Mouse (Mus musculus) lung, adult 18-20 months (tissue): ENCODE results near the gene Larp6.

ENCODE experiments used
- DNase-seq, 2 experiments: peaks; one replicate each; pipeline ENCODE4 v3.0.0; 2022; ENCODE audit warnings: mixed read lengths in 2 of 2

Larp6 gene

GRCm38 (mm10) chr9:60768393-60768792 is 55.6 kb downstream of the Larp6 start:
- no peak for DNase-seq

GRCm38 (mm10) chr9:60769711-60770111 is 56.9 kb downstream of the Larp6 start:
- no peak for DNase-seq

- no peak for DNase-seq
These were observed 60.9 kb downstream of the Larp6 start for GRCm38 (mm10) chr9:60773713-60774112.

DNA sequence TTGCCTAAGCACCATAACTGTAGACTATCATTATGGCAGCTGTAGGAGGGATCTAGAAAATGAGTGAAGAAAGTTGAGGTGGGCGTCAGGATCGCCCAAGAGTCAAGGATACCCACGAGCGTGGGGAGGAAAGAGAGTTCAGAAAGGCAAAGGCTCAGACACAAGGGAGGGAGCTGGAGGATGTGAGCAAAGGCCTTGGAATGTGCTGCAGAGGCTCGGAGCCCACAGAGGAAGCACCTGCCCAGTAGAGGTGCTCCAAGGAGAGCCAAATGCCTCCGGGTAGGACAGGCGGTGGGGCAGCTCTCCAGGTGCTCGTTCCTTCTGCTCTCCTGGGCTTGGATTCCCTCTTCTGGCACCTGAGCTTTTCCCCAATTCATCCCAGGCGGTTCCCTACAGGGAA is 64.1 kb downstream of the Larp6 start:
- DNase-seq: no peak

DNA sequence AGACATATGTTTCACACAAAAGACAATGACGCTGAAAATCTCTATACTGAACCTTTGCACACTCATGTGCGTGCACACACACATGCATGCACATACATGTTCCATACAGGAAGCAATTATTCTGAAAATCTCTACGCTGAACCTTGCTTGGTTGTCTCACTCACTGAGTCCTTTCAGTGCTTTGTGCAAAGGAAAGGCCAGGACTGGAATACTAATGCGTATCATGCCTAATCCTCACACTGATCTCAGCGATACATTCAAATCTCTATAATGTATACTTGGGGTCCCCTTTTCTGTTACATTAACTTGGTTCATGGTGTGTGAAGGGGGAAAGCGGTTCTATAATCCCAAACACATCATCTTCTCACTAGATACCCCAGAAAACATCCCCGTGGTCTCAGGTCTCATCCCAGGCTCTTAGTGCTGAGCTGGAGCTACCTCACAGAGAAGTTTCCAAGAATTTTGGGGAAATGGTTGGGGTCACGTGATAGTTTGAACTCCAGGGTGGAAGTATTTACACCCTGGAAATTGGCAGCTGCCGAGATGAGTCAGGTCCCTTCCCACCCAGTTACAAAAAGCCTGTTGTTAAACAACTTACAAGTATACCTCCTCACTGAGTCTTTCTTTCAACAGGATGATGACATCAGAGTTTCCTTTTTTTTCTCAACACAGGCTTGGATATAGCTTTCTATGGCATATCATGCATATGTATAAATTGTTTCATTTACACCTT is 69.4 kb downstream of the Larp6 start:
- DNase-seq: no peak

DNA sequence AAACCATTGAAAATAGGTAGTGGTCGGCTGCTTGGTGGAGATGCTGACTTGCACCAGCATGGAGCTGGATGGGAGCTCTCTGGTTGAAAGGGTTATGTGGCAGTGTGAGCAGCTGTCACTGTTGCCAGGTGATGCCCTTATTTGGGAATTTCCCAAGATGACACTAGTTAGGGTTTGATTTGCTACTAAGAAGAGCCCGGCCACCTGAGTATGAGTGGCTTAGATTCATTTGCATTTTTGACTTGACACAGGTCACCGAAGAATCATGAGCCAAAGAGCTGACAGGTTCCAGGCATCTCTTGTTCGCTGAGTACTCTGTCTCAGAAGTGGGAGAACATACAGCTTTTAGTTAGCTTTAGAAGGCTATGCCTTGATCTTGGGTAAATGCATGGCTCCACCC is 72.3 kb downstream of the Larp6 start:
- no peak for DNase-seq

DNA sequence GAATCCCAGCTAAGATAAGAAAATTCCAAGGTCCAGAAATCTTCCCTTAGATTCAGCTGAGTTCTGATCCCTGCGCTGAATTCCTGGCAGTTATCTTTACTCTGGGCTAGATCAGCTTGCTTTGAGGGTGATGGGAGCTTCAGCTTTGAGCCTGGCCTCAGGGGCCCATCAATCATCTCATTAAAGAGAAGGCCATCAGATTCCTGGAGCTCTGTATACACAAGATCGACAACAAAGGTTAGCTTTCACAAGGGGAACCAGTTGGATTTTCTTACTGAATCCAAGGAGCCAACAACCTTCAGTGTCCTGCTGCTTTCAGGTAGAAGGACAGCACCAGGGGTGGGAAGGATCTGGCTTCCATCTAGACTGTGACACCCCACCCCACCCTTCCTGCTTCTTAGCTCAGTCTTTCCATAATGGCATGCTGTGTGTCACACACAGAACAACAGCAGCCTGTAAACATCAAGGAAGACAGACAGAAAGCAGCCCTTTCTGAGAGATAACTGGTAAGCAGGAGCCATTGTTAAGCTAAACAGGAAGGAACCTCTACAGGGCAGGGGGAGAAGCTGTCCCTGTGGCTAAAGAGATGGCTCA is 74.8 kb downstream of the Larp6 start:
- DNase-seq: no peak
